Mouse (Mus musculus) heart, postnatal 36 days (tissue): Measurements from ENCODE around the gene Nudt22. TPM values are rescaled to one million over a fixed set of nuclear protein-coding genes. Genes with fewer than 3 reads are reported as not detected.

Source experiments
- DNase-seq, 2 experiments: peaks; one replicate each; pipeline ENCODE4 v3.0.0; 2021 to 2022
- intact Hi-C: fragments of 180-260 bp; cut with DNase I; formaldehyde crosslinking; loops from one replicate; pipeline ENCODE4 v1.15.1; 2025
- total RNA-seq, 2 experiments: library from RNA; stranded (reverse); gene quantifications; 2 replicates each; pipeline ENCODE4 v1.2.3; 2021

Nudt22 gene
- total RNA-seq, 2 experiments from 2014 or later = 27.0 to 28.9 TPM

GRCm38 (mm10) chr19:6951994-6952711 lies 43.8 kb downstream of the Nudt22 start:
- peak; percentile 84 to 86 for DNase-seq
- intact Hi-C loops = no loop called here

GRCm38 (mm10) chr19:6951381-6951968 lies 44.4 kb downstream of the Nudt22 start:
- intact Hi-C loops = no loop called here
- DNase-seq = peak; percentile 94

- DNase-seq = peak; percentile 52 to 65
- intact Hi-C loops = loop anchor here (1.0 kb wide), 1 partner anchor 8 kb away; the partner anchor contains the start of gene Gpr137
These were observed 45.2 kb downstream of the Nudt22 start for GRCm38 (mm10) chr19:6950613-6951153.

DNA sequence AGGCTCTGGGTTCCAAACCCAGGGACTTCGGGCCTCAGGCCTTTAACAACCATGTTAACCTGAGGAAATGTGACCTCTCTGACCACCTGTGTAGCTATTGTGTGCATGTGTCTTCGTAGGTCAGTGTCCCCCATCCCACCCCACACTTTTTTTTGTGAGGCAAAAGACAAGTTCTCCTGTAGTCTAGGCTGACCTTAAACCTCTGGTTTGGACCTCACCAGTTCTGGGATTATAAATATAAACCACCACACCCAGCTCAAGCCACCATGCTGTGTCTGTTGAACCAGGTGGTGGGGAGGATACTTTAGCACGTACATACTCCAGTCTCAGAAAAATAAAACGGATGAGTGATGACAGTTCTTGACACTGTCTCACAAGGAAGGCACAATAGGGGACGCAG lies 46.0 kb downstream of the Nudt22 start:
- no peak for DNase-seq
- intact Hi-C loops = loop anchor here (1.0 kb wide), 1 partner anchor 8 kb away; the partner anchor contains the start of gene Gpr137

- intact Hi-C loops = no loop called here
- no peak for DNase-seq
These were observed 46.4 kb downstream of the Nudt22 start for GRCm38 (mm10) chr19:6949532-6949931.

- DNase-seq = no peak
- intact Hi-C loops = no loop called here
These were observed 47.7 kb downstream of the Nudt22 start for GRCm38 (mm10) chr19:6948186-6948585.

- intact Hi-C loops = no loop called here
- no peak for DNase-seq
These were observed 48.2 kb downstream of the Nudt22 start for GRCm38 (mm10) chr19:6947742-6948141.

- intact Hi-C loops = loop anchor here (2.0 kb wide), 1 partner anchor 699 kb away; no protein-coding TSS in a partner anchor
- no peak for DNase-seq
These were observed 52.2 kb downstream of the Nudt22 start for GRCm38 (mm10) chr19:6943709-6944108.

Other genes with a start within 250 kb of the Nudt22 start
- 10 to 100 TPM; 17.4 to 19.4 TPM for gene Rps6ka4, start 155.5 kb downstream of the Nudt22 start, total RNA-seq
- under 1 TPM; 0.69 to 0.92 TPM for gene Ccdc88b, start 137.9 kb downstream of the Nudt22 start, total RNA-seq
- 10 to 100 TPM; 27.8 to 30.3 TPM for gene Trmt112, start 86.4 kb downstream of the Nudt22 start, total RNA-seq
- 100 to 1,000 TPM; 693 to 776 TPM for gene Prdx5, start 86.0 kb downstream of the Nudt22 start, total RNA-seq
- gene Esrra, start 74.3 kb downstream of the Nudt22 start, total RNA-seq = 100 to 1,000 TPM; 146 to 154 TPM
- not detected for gene Catsperz, start 70.7 kb downstream of the Nudt22 start, total RNA-seq
- gene Kcnk4, start 61.6 kb downstream of the Nudt22 start, total RNA-seq = not detected
- 10 to 100 TPM; 22.0 to 24.7 TPM for gene Bad, start 54.3 kb downstream of the Nudt22 start, total RNA-seq
- gene Gpr137, start 53.6 kb downstream of the Nudt22 start, total RNA-seq = 10 to 100 TPM; 37.3 to 39.1 TPM
- 10 to 100 TPM; 77.3 to 95.8 TPM for gene Ppp1r14b, start 21.1 kb downstream of the Nudt22 start, total RNA-seq
- gene Plcb3, start 19.6 kb downstream of the Nudt22 start, total RNA-seq = 10 to 100 TPM; 17.0 to 18.5 TPM
- 10 to 100 TPM; 18.8 to 20.5 TPM for gene Fkbp2, start 15.6 kb downstream of the Nudt22 start, total RNA-seq
- 100 to 1,000 TPM; 438 to 444 TPM for gene Vegfb, start 8.5 kb downstream of the Nudt22 start, total RNA-seq
- 10 to 100 TPM; 51.0 to 57.1 TPM for gene Dnajc4, start 3.5 kb downstream of the Nudt22 start, total RNA-seq
- 10 to 100 TPM; 23.0 to 25.5 TPM for gene Trpt1, start within 50 bp of the Nudt22 start, total RNA-seq
- 1 to 10 TPM; 4.2 to 5.9 TPM for gene Fermt3, start 23.4 kb upstream of the Nudt22 start, total RNA-seq
- 100 to 1,000 TPM in 1 of 2 experiments, 10 to 100 TPM in 1; 98.7 to 126 TPM for gene Stip1, start 43.9 kb upstream of the Nudt22 start, total RNA-seq
- 100 to 1,000 TPM; 272 to 280 TPM for gene Macrod1, start 60.7 kb upstream of the Nudt22 start, total RNA-seq
- under 1 TPM; 0.84 to 1.00 TPM for gene Flrt1, start 109.6 kb upstream of the Nudt22 start, total RNA-seq
- 10 to 100 TPM; 72.2 to 72.6 TPM for gene Otub1, start 210.2 kb upstream of the Nudt22 start, total RNA-seq
- 100 to 1,000 TPM; 395 to 437 TPM for gene Cox8a, start 221.5 kb upstream of the Nudt22 start, total RNA-seq
- 10 to 100 TPM; 15.3 to 15.6 TPM for gene Naa40, start 245.1 kb upstream of the Nudt22 start, total RNA-seq